Mouse (Mus musculus): ENCODE results near the gene Gm15737.

Gm15737 gene

GRCm38 (mm10) chr6:92869089-92869581 is at the start of gene Gm15737:
Gm15737 (plus strand) TSS chr6:92869357.
- peak; percentile 40 to 66 for DNase-seq

- DNase-seq: no peak
Measured at GRCm38 (mm10) chr6:92821606-92822005, 47.6 kb upstream of the Gm15737 start.

- DNase-seq: no peak
Measured at GRCm38 (mm10) chr6:92822006-92822405, 47.2 kb upstream of the Gm15737 start.

- peak; percentile 44 to 51 for DNase-seq
Measured at GRCm38 (mm10) chr6:92823991-92824390, 45.2 kb upstream of the Gm15737 start.

- no peak for DNase-seq
Measured at GRCm38 (mm10) chr6:92826561-92826960, 42.6 kb upstream of the Gm15737 start.

- DNase-seq: peak in 1 of 2 experiments; percentile 42
Measured at GRCm38 (mm10) chr6:92827360-92827759, 41.8 kb upstream of the Gm15737 start.

- DNase-seq: no peak
Measured at GRCm38 (mm10) chr6:92829148-92829547, 40.0 kb upstream of the Gm15737 start.

- no peak for DNase-seq
Measured at GRCm38 (mm10) chr6:92831106-92831505, 38.1 kb upstream of the Gm15737 start.

GRCm38 (mm10) chr6:92842000-92842399 is 27.2 kb upstream of the Gm15737 start:
- no peak for DNase-seq

GRCm38 (mm10) chr6:92843474-92843873 is 25.7 kb upstream of the Gm15737 start:
- no peak for DNase-seq

- DNase-seq: no peak
Measured at GRCm38 (mm10) chr6:92845898-92846297, 23.3 kb upstream of the Gm15737 start.

GRCm38 (mm10) chr6:92846614-92847013 is 22.5 kb upstream of the Gm15737 start:
- DNase-seq: no peak

GRCm38 (mm10) chr6:92849208-92849607 is 19.9 kb upstream of the Gm15737 start:
- no peak for DNase-seq

GRCm38 (mm10) chr6:92850250-92850649 is 18.9 kb upstream of the Gm15737 start:
- peak; percentile 45 to 79 for DNase-seq

GRCm38 (mm10) chr6:92854873-92855272 is 14.3 kb upstream of the Gm15737 start:
- no peak for DNase-seq

- no peak for DNase-seq
Measured at GRCm38 (mm10) chr6:92857761-92858160, 11.4 kb upstream of the Gm15737 start.

- peak; percentile 57 to 79 for DNase-seq
Measured at GRCm38 (mm10) chr6:92858721-92859510, 10.2 kb upstream of the Gm15737 start.

- DNase-seq: peak in 1 of 2 experiments; percentile 43
Measured at GRCm38 (mm10) chr6:92860285-92860912, 8.8 kb upstream of the Gm15737 start.

GRCm38 (mm10) chr6:92862599-92862998 is 6.6 kb upstream of the Gm15737 start:
- no peak for DNase-seq

GRCm38 (mm10) chr6:92869582-92870219 is 544 bp downstream of the Gm15737 start:
- DNase-seq: no peak

- no peak for DNase-seq
Measured at GRCm38 (mm10) chr6:92871813-92872212, 2.7 kb downstream of the Gm15737 start.

GRCm38 (mm10) chr6:92872766-92873165 is 3.6 kb downstream of the Gm15737 start:
- DNase-seq: no peak

GRCm38 (mm10) chr6:92874854-92875253 is 5.7 kb downstream of the Gm15737 start:
- peak in 1 of 2 experiments; percentile 69 for DNase-seq

All from kidney, postnatal 36 days (tissue).